Mouse (Mus musculus): ENCODE measurements around the gene Tmem242. TPM values are rescaled to one million over a fixed set of nuclear protein-coding genes. Genes with fewer than 3 reads are reported as not detected.

The Tmem242 gene
- 26.7 and 35.9 TPM in 2 replicates for polyA plus RNA-seq (2012; rRNA removed)

- peak; percentile 68; the same call in 1 of the 2 replicates for TF ChIP-seq CTCF (IDR thresholded peaks at IDR 0.05; ENCODE audit: borderline replicate concordance, extremely low read depth, insufficient read depth, insufficient read length)
- peak; percentile 42; the same call in 1 of the 2 replicates for TF ChIP-seq POLR2A (IDR thresholded peaks at IDR 0.05; ENCODE audit: borderline replicate concordance, extremely low read depth, insufficient read depth, insufficient read length, poor library complexity, severe bottlenecking)
- peak; percentile 96 for DNase-seq (ENCODE audit: low read depth)
Observed at GRCm38 (mm10) chr17:5440159-5440971, at the start of gene Tmem242. TSS of gene Tmem242 (minus strand) at chr17:5440259.

- TF ChIP-seq POLR2A (IDR thresholded peaks at IDR 0.05; ENCODE audit: borderline replicate concordance, extremely low read depth, insufficient read depth, insufficient read length, poor library complexity, severe bottlenecking): no peak
- TF ChIP-seq CTCF (IDR thresholded peaks at IDR 0.05; ENCODE audit: borderline replicate concordance, extremely low read depth, insufficient read depth, insufficient read length): no peak
- DNase-seq (ENCODE audit: low read depth): no peak
Observed at GRCm38 (mm10) chr17:5488156-5488555, 48.1 kb upstream of the Tmem242 start.

- no peak for DNase-seq (ENCODE audit: low read depth)
Observed at GRCm38 (mm10) chr17:5484663-5485062, 44.6 kb upstream of the Tmem242 start.

GRCm38 (mm10) chr17:5483456-5483855 is 43.4 kb upstream of the Tmem242 start:
- TF ChIP-seq POLR2A (IDR thresholded peaks at IDR 0.05; ENCODE audit: borderline replicate concordance, extremely low read depth, insufficient read depth, insufficient read length, poor library complexity, severe bottlenecking): no peak
- no peak for TF ChIP-seq CTCF (IDR thresholded peaks at IDR 0.05; ENCODE audit: borderline replicate concordance, extremely low read depth, insufficient read depth, insufficient read length)
- DNase-seq (ENCODE audit: low read depth): no peak

More at GRCm38 (mm10) chr17:5484663-5485062, 44.6 kb upstream of the Tmem242 start:
- TF ChIP-seq CTCF (IDR thresholded peaks at IDR 0.05; ENCODE audit: borderline replicate concordance, extremely low read depth, insufficient read depth, insufficient read length): no peak
- TF ChIP-seq POLR2A (IDR thresholded peaks at IDR 0.05; ENCODE audit: borderline replicate concordance, extremely low read depth, insufficient read depth, insufficient read length, poor library complexity, severe bottlenecking): no peak

GRCm38 (mm10) chr17:5475960-5476725 is 36.1 kb upstream of the Tmem242 start:
- TF ChIP-seq CTCF (IDR thresholded peaks at IDR 0.05; ENCODE audit: borderline replicate concordance, extremely low read depth, insufficient read depth, insufficient read length): no peak
- TF ChIP-seq POLR2A (IDR thresholded peaks at IDR 0.05; ENCODE audit: borderline replicate concordance, extremely low read depth, insufficient read depth, insufficient read length, poor library complexity, severe bottlenecking): no peak
- peak; percentile 45 for DNase-seq (ENCODE audit: low read depth)

DNA sequence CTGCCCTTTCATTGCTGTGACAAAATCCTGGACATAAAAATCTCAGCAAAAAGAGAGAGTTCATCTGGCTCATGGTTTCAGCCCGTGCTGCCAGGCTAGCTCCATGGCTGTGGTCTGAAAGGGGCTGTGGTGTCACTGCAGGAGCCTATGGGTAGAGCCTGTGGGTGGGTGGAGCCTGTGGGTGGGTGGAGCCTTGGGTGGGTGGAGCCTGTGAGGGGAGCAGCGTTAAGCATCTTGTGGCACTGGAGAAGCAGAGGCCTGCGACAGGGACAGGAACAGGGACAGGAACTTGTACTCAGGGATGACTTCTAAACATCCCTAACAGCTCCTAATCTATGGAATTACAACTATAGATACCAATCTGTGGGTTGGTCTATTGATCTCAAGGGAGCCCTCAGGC is 32.2 kb upstream of the Tmem242 start:
- TF ChIP-seq POLR2A (IDR thresholded peaks at IDR 0.05; ENCODE audit: borderline replicate concordance, extremely low read depth, insufficient read depth, insufficient read length, poor library complexity, severe bottlenecking) (no peak), CTCF (IDR thresholded peaks at IDR 0.05; ENCODE audit: borderline replicate concordance, extremely low read depth, insufficient read depth, insufficient read length) (no peak)
- DNase-seq (ENCODE audit: low read depth): no peak

DNA sequence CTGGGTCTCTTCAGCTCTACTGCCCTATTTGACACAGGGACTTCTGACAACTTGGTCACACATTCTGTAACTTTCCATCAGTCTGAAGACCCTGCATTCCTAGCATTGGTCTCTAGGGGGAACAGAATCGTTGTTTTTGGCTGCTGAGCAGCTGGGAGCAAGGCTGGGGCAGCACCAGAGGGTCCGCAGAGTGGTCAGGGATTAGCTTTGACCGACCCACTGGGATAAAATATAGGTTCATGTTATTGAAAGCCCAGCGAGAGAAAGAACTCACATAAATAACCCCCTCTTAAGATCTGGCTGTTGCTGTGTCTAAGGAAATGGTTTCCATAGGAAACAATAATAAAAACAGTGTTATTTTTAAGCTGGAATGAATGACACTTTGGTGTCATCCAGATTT is 27.1 kb upstream of the Tmem242 start:
- DNase-seq (ENCODE audit: low read depth): no peak
- TF ChIP-seq POLR2A (IDR thresholded peaks at IDR 0.05; ENCODE audit: borderline replicate concordance, extremely low read depth, insufficient read depth, insufficient read length, poor library complexity, severe bottlenecking) (no peak), CTCF (IDR thresholded peaks at IDR 0.05; ENCODE audit: borderline replicate concordance, extremely low read depth, insufficient read depth, insufficient read length) (peak; percentile 14; the same call in 1 of the 2 replicates)

GRCm38 (mm10) chr17:5466736-5467135 is 26.7 kb upstream of the Tmem242 start:
- no peak for TF ChIP-seq POLR2A (IDR thresholded peaks at IDR 0.05; ENCODE audit: borderline replicate concordance, extremely low read depth, insufficient read depth, insufficient read length, poor library complexity, severe bottlenecking)
- TF ChIP-seq CTCF (IDR thresholded peaks at IDR 0.05; ENCODE audit: borderline replicate concordance, extremely low read depth, insufficient read depth, insufficient read length): no peak
- no peak for DNase-seq (ENCODE audit: low read depth)

- no peak for DNase-seq (ENCODE audit: low read depth)
- no peak for TF ChIP-seq CTCF (IDR thresholded peaks at IDR 0.05; ENCODE audit: borderline replicate concordance, extremely low read depth, insufficient read depth, insufficient read length)
- no peak for TF ChIP-seq POLR2A (IDR thresholded peaks at IDR 0.05; ENCODE audit: borderline replicate concordance, extremely low read depth, insufficient read depth, insufficient read length, poor library complexity, severe bottlenecking)
Observed at GRCm38 (mm10) chr17:5463912-5464311, 23.9 kb upstream of the Tmem242 start.

DNA sequence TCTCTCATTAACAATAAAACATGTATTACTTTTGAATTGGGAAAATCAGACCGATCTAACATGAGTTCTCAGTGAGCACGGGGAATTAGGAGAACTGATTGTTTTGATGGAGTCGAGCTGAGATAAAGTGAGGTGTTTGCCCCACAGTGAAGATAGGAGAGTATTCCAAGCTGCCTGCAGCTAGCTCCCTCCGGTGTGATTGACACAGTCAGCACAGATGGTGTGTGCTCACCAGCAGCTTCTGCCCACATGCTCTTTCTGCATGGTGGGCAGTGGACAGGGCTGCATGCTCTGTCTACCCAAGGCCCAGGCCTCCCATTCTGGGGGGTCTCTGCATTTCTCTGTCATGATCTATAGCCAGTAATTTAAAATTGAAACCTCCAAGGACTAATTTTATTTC is 13.6 kb upstream of the Tmem242 start:
- TF ChIP-seq POLR2A (IDR thresholded peaks at IDR 0.05; ENCODE audit: borderline replicate concordance, extremely low read depth, insufficient read depth, insufficient read length, poor library complexity, severe bottlenecking): no peak
- no peak for TF ChIP-seq CTCF (IDR thresholded peaks at IDR 0.05; ENCODE audit: borderline replicate concordance, extremely low read depth, insufficient read depth, insufficient read length)

GRCm38 (mm10) chr17:5443751-5444150 is 3.7 kb upstream of the Tmem242 start:
- DNase-seq (ENCODE audit: low read depth): no peak
- no peak for TF ChIP-seq CTCF (IDR thresholded peaks at IDR 0.05; ENCODE audit: borderline replicate concordance, extremely low read depth, insufficient read depth, insufficient read length)
- TF ChIP-seq POLR2A (IDR thresholded peaks at IDR 0.05; ENCODE audit: borderline replicate concordance, extremely low read depth, insufficient read depth, insufficient read length, poor library complexity, severe bottlenecking): no peak

More for the DNA sequence above, 13.6 kb upstream of the Tmem242 start:
- DNase-seq (ENCODE audit: low read depth): no peak
